Mouse (Mus musculus) central nervous system, embryonic 11.5 days (tissue): ENCODE results near the gene Tle3. TPM values are rescaled to one million over a fixed set of nuclear protein-coding genes. Genes with fewer than 3 reads are reported as not detected.

ENCODE experiments used
- polyA plus RNA-seq: library from polyadenylated mRNA; depleted of rRNA; stranded (reverse); fragments of >200 nt; gene quantifications from 2 replicates; pipeline ENCODE4 v1.2.3, GENCODE M21; 2012; rRNA removed

The Tle3 gene
- 94.1 and 124 TPM in 2 replicates for polyA plus RNA-seq

DNA sequence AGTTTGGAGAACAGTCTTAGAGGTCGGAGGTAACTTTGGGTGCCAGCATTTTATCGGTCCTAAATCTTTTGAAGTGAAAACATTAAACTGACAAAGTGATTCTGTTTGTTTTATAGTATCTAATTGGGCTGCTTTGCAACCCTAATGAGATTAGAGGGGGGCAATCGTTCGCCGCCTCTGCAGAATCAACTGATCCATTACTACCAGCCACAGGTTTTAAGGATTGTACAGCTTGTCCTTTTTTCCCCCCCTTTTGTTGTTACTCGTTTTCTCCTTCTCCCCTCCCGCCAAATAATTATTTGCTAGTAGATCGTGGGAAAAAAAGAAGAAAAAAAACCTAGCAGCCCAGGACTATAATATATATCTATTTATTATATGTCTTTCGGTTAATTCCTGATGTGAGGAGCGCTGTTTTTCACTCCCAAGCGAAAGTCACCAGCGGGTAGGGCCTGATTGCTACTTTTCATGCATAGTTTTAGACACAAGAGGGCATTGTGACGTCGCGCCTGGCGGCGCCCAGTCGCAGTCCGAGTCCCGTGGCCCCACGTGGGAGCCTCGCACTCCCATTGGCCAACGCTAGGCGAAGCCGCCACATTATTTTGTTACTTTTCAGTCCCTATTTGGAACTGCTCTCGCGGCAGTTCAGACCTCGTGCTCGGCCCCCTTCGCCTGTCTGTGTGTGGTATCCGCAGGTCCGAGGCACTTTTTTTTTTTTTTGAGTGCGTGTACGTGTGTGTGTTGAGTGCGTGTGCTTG is at the start of gene Tle3:
Gene Tle3 (plus strand): TSS at position 612 of the 755 bp plus-strand sequence.

